Mouse (Mus musculus): ENCODE results near the gene Olfr539.

- TF ChIP-seq BHLHE40 (IDR thresholded peaks at IDR 0.05; ENCODE audit: low read depth, low read length), result no peak
- no peak for TF ChIP-seq CTCF (conservative IDR thresholded peaks at IDR 0.05 in 1 of 2, IDR thresholded peaks at IDR 0.05 in 1 of 2; ENCODE audit: low read depth in 2 of 2, low read length in 2 of 2)
- no peak for TF ChIP-seq EP300 (IDR thresholded peaks at IDR 0.05; ENCODE audit: low read length)
- no peak for TF ChIP-seq NRF1 (IDR thresholded peaks at IDR 0.05; ENCODE audit: low read depth, low read length)
- TF ChIP-seq POLR2A (IDR thresholded peaks at IDR 0.05; ENCODE audit: low read depth, low read length), result no peak
- TF ChIP-seq ZC3H11A (IDR thresholded peaks at IDR 0.05; ENCODE audit: low read depth, low read length), result no peak
- no peak for TF ChIP-seq RAD21 (IDR thresholded peaks at IDR 0.05; ENCODE audit: low read depth, low read length)
- no peak for TF ChIP-seq ZMIZ1 (IDR thresholded peaks at IDR 0.05; ENCODE audit: low read depth, low read length)
- TF ChIP-seq ZNF384 (IDR thresholded peaks at IDR 0.05; ENCODE audit: low read depth, low read length), result no peak
Observed at GRCm38 (mm10) chr7:140707536-140708284, 48.0 kb downstream of the Olfr539 start.

All from CH12.LX (cell line).